ENCODE assay signal across 8 mouse cellular contexts in genomic region chr2:181598454-181599351, GRCm38 (mm10). TPM values are rescaled to one million over a fixed set of nuclear protein-coding genes. Genes with fewer than 3 reads are reported as not detected.
A peak's percentile ranks its signal among the peaks of the same experiment; 100 is the strongest.
DNase-seq lines count a peak whose midpoint lies in the region; ATAC-seq and TF ChIP-seq lines count a peak whose summit lies in the region.

Gene Samd10 (minus strand): TSS chr2:181599212.

- H3K4me3 ChIP-seq in E14TG2a.4 (replicated peaks; ENCODE audit: low read length) = peak within 1 kb of the TSS; percentile 91
- peak within 1 kb of the TSS; percentile 63 for H3K4me3 ChIP-seq in embryonic facial prominence, embryonic 13.5 days
- peak within 1 kb of the TSS; percentile 74 for H3K4me3 ChIP-seq in hindbrain, embryonic 11.5 days (ENCODE audit: low read depth, low read length)
- peak within 1 kb of the TSS; percentile 63 for H3K4me3 ChIP-seq in lung, embryonic 16.5 days (ENCODE audit: low read length)

- H3K4me2 ChIP-seq in embryonic facial prominence, embryonic 13.5 days = peak within 1 kb of the TSS; percentile 97
- H3K4me2 ChIP-seq in hindbrain, embryonic 11.5 days (replicated peaks; ENCODE audit: low read depth, low read length) = peak within 1 kb of the TSS; percentile 85
- H3K4me2 ChIP-seq in lung, embryonic 16.5 days (ENCODE audit: low read depth, low read length) = peak within 1 kb of the TSS; percentile 78

- WGBS in embryonic facial prominence, embryonic 13.5 days = 2% methylated on average over 58 of the region's 71 CpGs
- 2% methylated on average over 71 of the region's 71 CpGs for WGBS in hindbrain, embryonic 11.5 days
- WGBS in lung, embryonic 16.5 days = 3% methylated on average over 64 of the region's 71 CpGs

- ATAC-seq in embryonic facial prominence, embryonic 13.5 days (ENCODE audit: insufficient number of reproducible peaks, insufficient read depth, low FRiP score, low TSS enrichment, low read depth) = 0 out of 2 replicates have a peak, but pooled peaks have one; percentile 10
- peak; percentile 37 for ATAC-seq in hindbrain, embryonic 11.5 days (ENCODE audit: low FRiP score)
- ATAC-seq in lung, embryonic 16.5 days (ENCODE audit: low read depth) = peak; percentile 42
- peak; percentile 41 for ATAC-seq in neutrophil, adult 5-6 weeks (ENCODE audit: extremely low read depth, insufficient number of reproducible peaks, low FRiP score, poor library complexity, severe bottlenecking)

- DNase-seq in adrenal gland, postnatal 10 days = peak; percentile 73
- DNase-seq in hindbrain, embryonic 11.5 days (ENCODE audit: low spot score) = peak; percentile 75
- peak; percentile 53 for DNase-seq in layer of hippocampus, adult 9-11 months
- peak; percentile 79 for DNase-seq in urinary bladder, postnatal 14 days (ENCODE audit: low spot score)

- no peaks in the 10 kb centered on the region for H3K9me3 ChIP-seq in E14TG2a.4 (ENCODE audit: low read length)
- H3K9me3 ChIP-seq in embryonic facial prominence, embryonic 13.5 days = no peaks in the 10 kb centered on the region
- no peaks in the 10 kb centered on the region for H3K9me3 ChIP-seq in hindbrain, embryonic 11.5 days (ENCODE audit: control insufficient read depth, low read length)
- no peaks in the 10 kb centered on the region for H3K9me3 ChIP-seq in lung, embryonic 16.5 days (ENCODE audit: control insufficient read depth, low read length)

- H3K36me3 ChIP-seq in E14TG2a.4 (ENCODE audit: insufficient read depth, low read length) = peaks cover 17% of the 10 kb centered on the region
- H3K36me3 ChIP-seq in embryonic facial prominence, embryonic 13.5 days = no peaks in the 10 kb centered on the region
- no peaks in the 10 kb centered on the region for H3K36me3 ChIP-seq in hindbrain, embryonic 11.5 days (ENCODE audit: control insufficient read depth, insufficient read depth, low read length)
- no peaks in the 10 kb centered on the region for H3K36me3 ChIP-seq in lung, embryonic 16.5 days (ENCODE audit: control insufficient read depth, insufficient read depth, low read length)

- H3K27me3 ChIP-seq in E14TG2a.4 (ENCODE audit: insufficient read depth, low read length) = no peaks in the 10 kb centered on the region
- peaks cover 30% of the 10 kb centered on the region for H3K27me3 ChIP-seq in embryonic facial prominence, embryonic 13.5 days
- no peaks in the 10 kb centered on the region for H3K27me3 ChIP-seq in hindbrain, embryonic 11.5 days (ENCODE audit: control insufficient read depth, insufficient read depth, low read length)
- H3K27me3 ChIP-seq in lung, embryonic 16.5 days (ENCODE audit: control insufficient read depth, insufficient read depth, low read depth, low read length) = peaks cover 5% of the 10 kb centered on the region; the same call in 1 of the 2 replicates

- H3K9ac ChIP-seq in embryonic facial prominence, embryonic 13.5 days = peak within 1 kb of the TSS; percentile 77
- peak within 1 kb of the TSS; percentile 94 for H3K9ac ChIP-seq in hindbrain, embryonic 11.5 days (ENCODE audit: low read depth, low read length)
- H3K9ac ChIP-seq in lung, embryonic 16.5 days (ENCODE audit: low read length) = peak within 1 kb of the TSS; percentile 81

- H3K27ac ChIP-seq in embryonic facial prominence, embryonic 13.5 days = peak within 1 kb of the TSS; percentile 55
- peak within 1 kb of the TSS; percentile 86 for H3K27ac ChIP-seq in hindbrain, embryonic 11.5 days (ENCODE audit: low read depth, low read length)
- H3K27ac ChIP-seq in lung, embryonic 16.5 days (ENCODE audit: low read length) = peak within 1 kb of the TSS; percentile 90

- H3K4me1 ChIP-seq in E14TG2a.4 (replicated peaks; ENCODE audit: low read depth, low read length) = peaks cover 54% of the 10 kb centered on the region
- H3K4me1 ChIP-seq in embryonic facial prominence, embryonic 13.5 days = peaks cover 35% of the 10 kb centered on the region
- H3K4me1 ChIP-seq in hindbrain, embryonic 11.5 days (replicated peaks; ENCODE audit: control insufficient read depth, insufficient read depth, low read length) = peaks cover 10% of the 10 kb centered on the region; the same call in 1 of the 2 replicates
- peaks cover 25% of the 10 kb centered on the region for H3K4me1 ChIP-seq in lung, embryonic 16.5 days (replicated peaks; ENCODE audit: control insufficient read depth, insufficient read depth, low read length)

- no peak for TF ChIP-seq CTCF in E14TG2a.4 (conservative IDR thresholded peaks at IDR 0.05; ENCODE audit: low read length)

RNA-seq across cellular contexts. Expression of gene Samd10, which starts in this region (rescaled TPM):
- 10 to 100 TPM in 1 of 2 experiments, 1 to 10 TPM in 1; 10.0 to 11.7 TPM for total RNA-seq in adrenal gland, postnatal 10 days (2021)
- 9.3 and 10.4 TPM in 2 replicates for polyA plus RNA-seq in embryonic facial prominence, embryonic 13.5 days (2015; fragmentation: Nextera tagmentation; extraction: Ambion mirVana)
- 75.9 and 77.7 TPM in 2 replicates for polyA plus RNA-seq in hindbrain, embryonic 11.5 days (2014; fragmentation: Nextera tagmentation; extraction: Ambion mirVana)
- polyA plus RNA-seq in lung, embryonic 16.5 days (2015; fragmentation: Nextera tagmentation; extraction: Ambion mirVana) = 30.1 and 31.0 TPM in 2 replicates
- 6.9 and 9.7 TPM in 2 replicates for total RNA-seq in neutrophil, adult 5-6 weeks (2017)

Comparison
In these comparisons a context has a peak if more than half of its experiments do, and no peak if none do; other contexts are left out.
1. Peak in every context shown above with its lines: DNase-seq, ATAC-seq, H3K4me3 ChIP-seq and H3K27ac ChIP-seq.